Mouse (Mus musculus): Measurements from ENCODE around the gene Olfr1143. TPM values are rescaled to one million over a fixed set of nuclear protein-coding genes. Genes with fewer than 3 reads are reported as not detected.

The Olfr1143 gene
- not detected for polyA plus RNA-seq (2017; shearing (Covaris generic))

DNA sequence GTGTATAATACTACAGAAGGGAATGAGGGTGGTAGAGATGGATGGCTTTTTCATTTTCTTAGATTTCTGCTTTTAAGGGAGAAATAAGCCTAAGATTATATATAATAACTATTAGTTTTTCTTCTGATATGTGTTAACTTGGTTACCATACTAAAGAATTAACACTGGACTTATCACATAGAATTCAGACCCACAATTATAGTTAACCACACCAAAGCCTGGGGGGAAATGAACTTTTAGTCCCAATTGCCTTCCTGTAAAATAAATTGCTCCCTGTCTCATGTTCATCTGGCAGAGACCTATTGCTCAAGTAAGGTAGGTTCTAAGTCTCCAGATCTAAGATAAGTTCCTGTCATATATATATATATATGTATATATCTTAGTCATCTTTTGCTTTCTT, at the start of gene Olfr1143:
TSS of gene Olfr1143 (plus strand) at position 301 of the 400 bp plus-strand sequence.

DNA sequence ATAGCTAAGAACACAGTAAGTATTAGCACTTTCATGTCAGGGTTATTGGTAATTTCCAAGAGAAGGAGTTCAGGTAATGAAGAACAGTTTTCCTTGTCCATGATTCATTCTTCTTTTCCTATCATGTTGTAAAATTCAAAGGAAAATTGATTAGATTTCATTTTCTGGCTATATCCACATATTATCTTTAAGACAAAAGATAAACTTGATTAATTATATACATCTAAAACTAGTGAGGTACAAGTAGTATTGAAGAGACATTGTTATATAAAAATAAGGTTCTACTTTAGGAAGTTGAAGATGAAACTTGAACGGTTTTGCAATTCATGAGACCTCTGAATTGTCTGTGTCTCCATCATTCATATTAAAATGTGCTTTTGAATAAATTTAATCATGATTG, 46.5 kb upstream of the Olfr1143 start, which contains the start of gene Olfr1141:
TSS of gene Olfr1141 (minus strand) at position 101 of the 400 bp plus-strand sequence.

DNA sequence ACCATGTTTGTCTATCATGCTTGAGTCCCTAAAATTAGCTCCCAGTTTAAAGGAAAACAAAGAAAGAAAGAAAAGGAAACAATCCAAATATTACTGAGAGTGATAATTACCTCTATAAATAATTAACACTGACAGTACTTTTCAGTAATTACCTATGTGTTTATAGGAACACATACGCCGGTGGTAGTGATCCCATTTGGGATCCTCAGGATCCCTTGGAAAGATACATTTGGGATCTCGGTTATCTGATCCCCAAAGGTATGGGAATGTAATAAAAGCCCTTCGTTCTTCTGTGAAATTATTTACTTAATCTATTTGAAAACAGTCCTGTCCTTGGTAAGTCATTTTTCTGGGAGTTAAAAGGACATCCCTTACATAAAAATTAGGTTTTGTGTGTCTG, 21.2 kb upstream of the Olfr1143 start, which contains the start of gene Olfr152:
TSS of gene Olfr152 (plus strand) at position 301 of the 400 bp plus-strand sequence.

DNA sequence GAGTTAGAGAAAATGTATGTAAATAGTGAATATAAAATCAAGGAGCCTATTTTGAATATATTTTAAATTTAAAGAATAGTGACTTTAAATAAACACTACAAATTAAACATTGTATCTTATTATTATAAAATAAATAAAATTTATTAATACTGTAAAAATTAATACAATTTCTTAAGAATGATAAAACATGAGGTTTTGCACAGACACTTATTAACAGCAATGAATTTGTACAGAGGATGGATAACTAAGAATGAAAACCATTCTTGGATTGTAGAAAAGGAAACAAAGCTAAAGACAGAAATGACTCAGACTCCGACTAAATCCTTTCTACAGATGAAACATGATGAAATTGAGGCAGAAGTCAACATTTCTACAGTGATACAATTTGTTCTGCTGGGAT, 9.1 kb downstream of the Olfr1143 start, which contains the start of gene Olfr1145:
TSS of gene Olfr1145 (plus strand) at position 301 of the 400 bp plus-strand sequence.

DNA sequence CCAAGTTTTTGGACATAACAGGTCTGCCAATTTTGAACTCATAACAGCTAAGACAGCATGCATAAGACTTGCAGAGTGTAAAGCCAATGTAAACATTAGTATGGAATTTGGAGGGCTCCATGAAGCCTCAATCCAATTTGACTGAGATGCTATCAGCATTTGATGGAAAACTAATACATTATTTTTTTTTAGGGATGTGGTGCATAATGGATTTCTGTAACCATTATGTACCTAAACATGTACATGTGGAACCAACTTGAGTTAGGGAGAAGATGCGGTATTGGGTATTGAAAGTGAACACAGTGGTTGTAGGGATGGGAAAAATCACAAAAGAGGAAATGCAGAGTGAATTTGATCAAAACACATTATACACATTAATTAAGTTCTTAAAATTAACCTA, 29.8 kb downstream of the Olfr1143 start, which contains the start of gene Olfr1148:
TSS of gene Olfr1148 (plus strand) at position 301 of the 400 bp plus-strand sequence.

DNA sequence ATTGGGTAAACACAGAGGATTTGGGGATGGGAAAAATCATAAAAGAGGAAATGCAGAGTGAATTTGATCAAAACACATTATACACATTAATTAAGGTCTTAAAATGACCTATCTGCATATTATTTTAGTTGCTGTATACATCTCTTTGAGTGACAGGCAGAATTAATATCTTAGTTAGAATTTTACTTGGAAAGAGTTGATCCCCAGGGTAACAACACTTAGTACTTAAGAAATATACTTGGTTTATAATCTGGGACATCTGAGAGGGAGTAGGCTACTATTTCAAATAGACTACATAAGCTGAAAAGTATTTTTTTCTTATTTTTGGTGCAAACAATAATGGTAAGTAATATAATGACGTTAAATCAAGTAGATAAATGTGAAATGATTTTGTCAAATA, 43.3 kb downstream of the Olfr1143 start, which contains the start of gene Olfr1150-ps1:
TSS of gene Olfr1150-ps1 (plus strand) at position 301 of the 400 bp plus-strand sequence.

Other genes with a start within 250 kb of the Olfr1143 start
- gene Olfr1129, start 226.7 kb upstream of the Olfr1143 start, polyA plus RNA-seq (2017; shearing (Covaris generic)), result not detected
- not detected for gene Olfr1130, start 194.4 kb upstream of the Olfr1143 start, polyA plus RNA-seq (2017; shearing (Covaris generic))
- not detected for gene Olfr1131, start 173.5 kb upstream of the Olfr1143 start, polyA plus RNA-seq (2017; shearing (Covaris generic))
- gene Olfr1132, start 163.1 kb upstream of the Olfr1143 start, polyA plus RNA-seq (2017; shearing (Covaris generic)), result not detected
- not detected for gene Olfr1133, start 153.2 kb upstream of the Olfr1143 start, polyA plus RNA-seq (2017; shearing (Covaris generic))
- not detected for gene Olfr1134, start 142.1 kb upstream of the Olfr1143 start, polyA plus RNA-seq (2017; shearing (Covaris generic))
- gene Olfr1135, start 126.9 kb upstream of the Olfr1143 start, polyA plus RNA-seq (2017; shearing (Covaris generic)), result not detected
- gene Olfr1136, start 106.6 kb upstream of the Olfr1143 start, polyA plus RNA-seq (2017; shearing (Covaris generic)), result not detected
- gene Olfr1137, start 87.4 kb upstream of the Olfr1143 start, polyA plus RNA-seq (2017; shearing (Covaris generic)), result not detected
- gene Olfr1138, start 60.6 kb upstream of the Olfr1143 start, polyA plus RNA-seq (2017; shearing (Covaris generic)), result 0.41 TPM
- gene Olfr1140, start 56.8 kb upstream of the Olfr1143 start, polyA plus RNA-seq (2017; shearing (Covaris generic)), result not detected
- not detected for gene Olfr1141, start 46.6 kb upstream of the Olfr1143 start, polyA plus RNA-seq (2017; shearing (Covaris generic))
- not detected for gene Olfr152, start 21.1 kb upstream of the Olfr1143 start, polyA plus RNA-seq (2017; shearing (Covaris generic))
- gene Olfr1145, start 9.2 kb downstream of the Olfr1143 start, polyA plus RNA-seq (2017; shearing (Covaris generic)), result not detected
- 0.28 TPM for gene Olfr1148, start 29.9 kb downstream of the Olfr1143 start, polyA plus RNA-seq (2017; shearing (Covaris generic))
- not detected for gene Olfr1150-ps1, start 43.4 kb downstream of the Olfr1143 start, polyA plus RNA-seq (2017; shearing (Covaris generic))
- not detected for gene Olfr1151, start 55.3 kb downstream of the Olfr1143 start, polyA plus RNA-seq (2017; shearing (Covaris generic))
- gene Olfr1152, start 65.9 kb downstream of the Olfr1143 start, polyA plus RNA-seq (2017; shearing (Covaris generic)), result 0.09 TPM
- gene Olfr1153, start 94.4 kb downstream of the Olfr1143 start, polyA plus RNA-seq (2017; shearing (Covaris generic)), result not detected
- gene Olfr1154, start 104.6 kb downstream of the Olfr1143 start, polyA plus RNA-seq (2017; shearing (Covaris generic)), result not detected
- not detected for gene Olfr1155, start 144.5 kb downstream of the Olfr1143 start, polyA plus RNA-seq (2017; shearing (Covaris generic))
- 0.20 TPM for gene Olfr1156, start 152.5 kb downstream of the Olfr1143 start, polyA plus RNA-seq (2017; shearing (Covaris generic))
- gene Olfr1157, start 167.7 kb downstream of the Olfr1143 start, polyA plus RNA-seq (2017; shearing (Covaris generic)), result not detected
- gene Olfr74, start 174.1 kb downstream of the Olfr1143 start, polyA plus RNA-seq (2017; shearing (Covaris generic)), result not detected
- gene Olfr1158, start 189.5 kb downstream of the Olfr1143 start, polyA plus RNA-seq (2017; shearing (Covaris generic)), result not detected
- 0.16 TPM for gene Olfr1160, start 207.7 kb downstream of the Olfr1143 start, polyA plus RNA-seq (2017; shearing (Covaris generic))
- not detected for gene Olfr1161, start 222.2 kb downstream of the Olfr1143 start, polyA plus RNA-seq (2017; shearing (Covaris generic))
- not detected for gene Olfr73, start 237.1 kb downstream of the Olfr1143 start, polyA plus RNA-seq (2017; shearing (Covaris generic))

All from effector memory CD4-positive, alpha-beta T cell, adult 7 months (primary cell).